8 mouse cellular contexts compared by ENCODE assay signal in the genomic region with DNA sequence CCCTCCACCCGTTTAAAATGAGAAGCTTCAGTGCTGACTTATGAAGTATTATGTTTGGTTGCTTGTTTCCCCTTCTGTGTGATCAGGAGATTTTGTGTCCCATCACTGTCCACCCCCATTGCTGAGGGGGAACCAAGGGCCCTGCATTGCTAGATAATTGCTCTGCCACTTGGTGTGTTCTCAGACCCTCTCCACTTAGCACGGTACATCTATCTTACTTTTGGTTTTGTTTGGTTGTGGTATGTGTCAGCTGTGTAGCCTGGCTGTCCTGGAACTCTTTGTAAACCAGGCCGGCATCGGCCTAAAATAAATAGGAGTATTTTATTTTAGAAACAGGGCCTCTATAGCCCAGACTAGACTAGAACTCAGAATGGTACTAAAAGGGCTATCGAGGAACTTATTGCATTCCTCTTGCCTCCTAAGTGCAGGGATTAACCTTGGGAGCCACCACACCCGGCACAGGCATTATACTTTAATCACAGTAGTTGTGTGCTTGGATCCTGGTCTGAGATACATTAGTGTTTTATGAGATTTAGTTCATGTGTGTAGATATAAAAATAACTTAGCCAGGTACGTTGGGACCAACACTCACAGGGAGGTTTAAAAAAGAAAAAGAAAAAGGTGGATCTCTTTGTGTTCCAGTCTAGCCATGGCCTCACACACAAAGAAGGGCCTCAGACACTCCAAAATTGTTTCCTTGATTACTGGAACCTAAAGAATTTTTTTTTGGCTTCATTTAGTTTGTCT. TPM values are rescaled to one million over a fixed set of nuclear protein-coding genes. Genes with fewer than 3 reads are reported as not detected.
DNase-seq lines count a peak whose midpoint lies in the region; ATAC-seq and TF ChIP-seq lines count a peak whose summit lies in the region.

No protein-coding gene starts in this region.

- peak overlapping the region; percentile 99 for H3K27ac ChIP-seq in left cerebral cortex, adult 2 months
- 0 out of 2 replicates have a peak overlapping the region, but pooled peaks have one; percentile 99 for H3K27ac ChIP-seq in cortical plate, adult 2 months (ENCODE audit: insufficient read depth, low read length)
- peak overlapping the region; percentile 82; the same call in 1 of the 2 replicates for H3K27ac ChIP-seq in intestine, embryonic 14.5 days (ENCODE audit: low read depth)
- no peak overlapping the region for H3K27ac ChIP-seq in neural tube, embryonic 12.5 days

- intact Hi-C loops in left cerebral cortex, adult 2 months (cut with DNase I), result loop anchor here (5.0 kb wide), 2 partner anchors 135 to 450 kb away; a partner anchor contains a TSS

- H3K4me2 ChIP-seq in intestine, embryonic 14.5 days (ENCODE audit: low read length), result peak overlapping the region; percentile 81
- H3K4me2 ChIP-seq in neural tube, embryonic 12.5 days (replicated peaks), result peak overlapping the region; percentile 85

- DNase-seq in left cerebral cortex, adult 2 months (ENCODE audit: extremely low spot score in 1 of 2, low spot score in 2 of 2), result no peak
- no peak for DNase-seq in left cerebral cortex, adult 11 months (ENCODE audit: low spot score)
- no peak for DNase-seq in intestine, embryonic 14.5 days (ENCODE audit: low spot score)
- DNase-seq in cerebellum, adult 18-20 months, result no peak
- no peak for DNase-seq in kidney, postnatal 14 days

- no peak for TF ChIP-seq CTCF in left cerebral cortex, adult 2 months (IDR thresholded peaks at IDR 0.05)
- no peak for TF ChIP-seq CTCF in cortical plate, adult 2 months (IDR thresholded peaks at IDR 0.05; ENCODE audit: extremely low read depth, insufficient read depth, low read length)

- H3K36me3 ChIP-seq in intestine, embryonic 14.5 days (ENCODE audit: control insufficient read depth, insufficient read depth, low read length), result no peaks in the 10 kb centered on the region
- no peaks in the 10 kb centered on the region for H3K36me3 ChIP-seq in neural tube, embryonic 12.5 days

- H3K27me3 ChIP-seq in intestine, embryonic 14.5 days (replicated peaks; ENCODE audit: control insufficient read depth, insufficient read depth, low read length), result no peaks in the 10 kb centered on the region
- H3K27me3 ChIP-seq in neural tube, embryonic 12.5 days (replicated peaks), result no peaks in the 10 kb centered on the region

- H3K9me3 ChIP-seq in intestine, embryonic 14.5 days (ENCODE audit: control insufficient read depth, low read length), result no peaks in the 10 kb centered on the region
- no peaks in the 10 kb centered on the region for H3K9me3 ChIP-seq in neural tube, embryonic 12.5 days

- no peak for TF ChIP-seq POLR2A in cortical plate, adult 2 months (IDR thresholded peaks at IDR 0.05; ENCODE audit: extremely low read depth, insufficient read depth, low read length)

- H3K4me3 ChIP-seq in left cerebral cortex, adult 2 months, result peak overlapping the region; percentile 81
- peak overlapping the region; percentile 85 for H3K4me3 ChIP-seq in cortical plate, adult 2 months (ENCODE audit: insufficient read depth, low read length)
- H3K4me3 ChIP-seq in intestine, embryonic 14.5 days (ENCODE audit: low read depth, low read length), result peak overlapping the region; percentile 89
- peak overlapping the region; percentile 98 for H3K4me3 ChIP-seq in neural tube, embryonic 12.5 days

- ATAC-seq in intestine, embryonic 14.5 days (replicated peaks; ENCODE audit: low FRiP score, low TSS enrichment, low read depth), result no peak
- ATAC-seq in neural tube, embryonic 12.5 days (ENCODE audit: low FRiP score, low read depth), result no peak
- no peak for ATAC-seq in frontal cortex, adult (ENCODE audit: low TSS enrichment)

- peaks cover 5% of the 10 kb centered on the region; the same call in 1 of the 2 replicates for H3K4me1 ChIP-seq in cortical plate, adult 2 months (ENCODE audit: control insufficient read depth, insufficient read depth, low read length)
- H3K4me1 ChIP-seq in intestine, embryonic 14.5 days (replicated peaks; ENCODE audit: control insufficient read depth, insufficient read depth, low read length), result peaks cover 19% of the 10 kb centered on the region
- H3K4me1 ChIP-seq in neural tube, embryonic 12.5 days, result peaks cover 17% of the 10 kb centered on the region

- WGBS in intestine, embryonic 14.5 days, result 27% methylated on average over 7 of the region's 7 CpGs
- WGBS in neural tube, embryonic 12.5 days, result 41% methylated on average over 7 of the region's 7 CpGs

- peak overlapping the region; percentile 93 for H3K9ac ChIP-seq in intestine, embryonic 14.5 days (ENCODE audit: low read length)
- peak overlapping the region; percentile 96 for H3K9ac ChIP-seq in neural tube, embryonic 12.5 days

RNA-seq across cellular contexts. Expression of a gene that starts 1.2 kb away (rescaled TPM):
- 100 to 1,000 TPM; 374 to 440 TPM for total RNA-seq in left cerebral cortex, adult 2 months (2021)
- 384 and 401 TPM in 2 replicates for polyA plus RNA-seq in cortical plate, adult 2 months (2012; rRNA removed)
- polyA plus RNA-seq in intestine, embryonic 14.5 days (2014; fragmentation: Nextera tagmentation; extraction: Ambion mirVana), result 622 and 687 TPM in 2 replicates
- polyA plus RNA-seq in neural tube, embryonic 12.5 days (2016; fragmentation: Nextera tagmentation; extraction: Ambion mirVana), result 770 and 826 TPM in 2 replicates

RNA-seq across cellular contexts. Expression of a gene that starts 15.0 kb away (rescaled TPM):
- total RNA-seq in left cerebral cortex, adult 2 months (2021), result 10 to 100 TPM; 18.1 to 21.6 TPM
- 9.5 and 10.9 TPM in 2 replicates for polyA plus RNA-seq in cortical plate, adult 2 months (2012; rRNA removed)
- polyA plus RNA-seq in intestine, embryonic 14.5 days (2014; fragmentation: Nextera tagmentation; extraction: Ambion mirVana), result 18.9 and 21.9 TPM in 2 replicates
- polyA plus RNA-seq in neural tube, embryonic 12.5 days (2016; fragmentation: Nextera tagmentation; extraction: Ambion mirVana), result 19.6 and 20.2 TPM in 2 replicates

RNA-seq across cellular contexts. Expression of a gene that starts 18.5 kb away (rescaled TPM):
- total RNA-seq in left cerebral cortex, adult 2 months (2021), result 10 to 100 TPM; 16.9 to 18.5 TPM
- 15.1 and 16.0 TPM in 2 replicates for polyA plus RNA-seq in cortical plate, adult 2 months (2012; rRNA removed)
- 8.6 and 10.7 TPM in 2 replicates for polyA plus RNA-seq in intestine, embryonic 14.5 days (2014; fragmentation: Nextera tagmentation; extraction: Ambion mirVana)
- polyA plus RNA-seq in neural tube, embryonic 12.5 days (2016; fragmentation: Nextera tagmentation; extraction: Ambion mirVana), result 12.4 and 13.3 TPM in 2 replicates

RNA-seq across cellular contexts. Expression of a gene that starts 30.3 kb away (rescaled TPM):
- total RNA-seq in left cerebral cortex, adult 2 months (2021), result 10 to 100 TPM; 63.4 to 76.9 TPM
- 101 and 102 TPM in 2 replicates for polyA plus RNA-seq in cortical plate, adult 2 months (2012; rRNA removed)
- polyA plus RNA-seq in intestine, embryonic 14.5 days (2014; fragmentation: Nextera tagmentation; extraction: Ambion mirVana), result 40.4 and 42.7 TPM in 2 replicates
- 68.0 and 68.2 TPM in 2 replicates for polyA plus RNA-seq in neural tube, embryonic 12.5 days (2016; fragmentation: Nextera tagmentation; extraction: Ambion mirVana)

RNA-seq across cellular contexts. Expression of a gene that starts 38.5 kb away (rescaled TPM):
- total RNA-seq in left cerebral cortex, adult 2 months (2021), result 10 to 100 TPM; 19.8 to 22.3 TPM
- 41.7 and 45.2 TPM in 2 replicates for polyA plus RNA-seq in cortical plate, adult 2 months (2012; rRNA removed)
- polyA plus RNA-seq in intestine, embryonic 14.5 days (2014; fragmentation: Nextera tagmentation; extraction: Ambion mirVana), result 75.5 and 80.2 TPM in 2 replicates
- 56.2 and 62.3 TPM in 2 replicates for polyA plus RNA-seq in neural tube, embryonic 12.5 days (2016; fragmentation: Nextera tagmentation; extraction: Ambion mirVana)
